Mouse (Mus musculus): ENCODE results near the gene Ppp1ca. TPM values are rescaled to one million over a fixed set of nuclear protein-coding genes. Genes with fewer than 3 reads are reported as not detected.
A peak's percentile ranks its signal among the peaks of the same experiment; 100 is the strongest.

The Ppp1ca gene
- 876 and 946 TPM in 2 replicates for polyA plus RNA-seq (2016; fragmentation: Nextera tagmentation; extraction: Ambion mirVana)

- DNase-seq (ENCODE audit: low spot score): peak; percentile 98
- H3K27me3 ChIP-seq (ENCODE audit: insufficient read depth, poor library complexity, severe bottlenecking): 0 out of 2 replicates have a peak, but pooled peaks cover 3% of the 10 kb centered on the region
- no peaks in the 10 kb centered on the region for H3K9me3 ChIP-seq
- peaks cover 54% of the 10 kb centered on the region for H3K4me1 ChIP-seq
- WGBS: 6% methylated on average over 45 of the region's 47 CpGs
- peak within 1 kb of the TSS; percentile 99 for H3K27ac ChIP-seq
- H3K36me3 ChIP-seq: peaks cover 36% of the 10 kb centered on the region
- H3K4me3 ChIP-seq: peak within 1 kb of the TSS; percentile 83
These were observed at the start of gene Ppp1ca for GRCm38 (mm10) chr19:4191528-4192250. Gene Ppp1ca, plus strand, starts transcription at chr19:4192065.

- WGBS: 85% methylated on average over 18 of the region's 18 CpGs
- no peak overlapping the region for H3K27ac ChIP-seq
- H3K9me3 ChIP-seq: no peaks in the 10 kb centered on the region
- no peaks in the 10 kb centered on the region for H3K36me3 ChIP-seq
- no peak overlapping the region for H3K4me3 ChIP-seq
- H3K27me3 ChIP-seq (ENCODE audit: insufficient read depth, poor library complexity, severe bottlenecking): peaks cover 10% of the 10 kb centered on the region
- no peak for DNase-seq (ENCODE audit: low spot score)
- H3K4me1 ChIP-seq: peaks cover 7% of the 10 kb centered on the region; the same call in 1 of the 2 replicates
These were observed 49.3 kb upstream of the Ppp1ca start for GRCm38 (mm10) chr19:4142416-4143173.

- Histone ChIP-seq H3K4me3 (no peak within 1 kb of the TSS), H3K36me3 (no peaks in the 10 kb centered on the region), H3K9me3 (no peaks in the 10 kb centered on the region), H3K27ac (no peak within 1 kb of the TSS), H3K27me3 (ENCODE audit: insufficient read depth, poor library complexity, severe bottlenecking) (peaks cover 10% of the 10 kb centered on the region), H3K4me1 (peaks cover 15% of the 10 kb centered on the region)
- no peak for DNase-seq (ENCODE audit: low spot score)
- WGBS: 80% methylated on average over 7 of the region's 7 CpGs
These were observed 48.1 kb upstream of the Ppp1ca start, which contains the start of gene Cabp4 for GRCm38 (mm10) chr19:4143759-4144268. Gene Cabp4, minus strand, starts transcription at chr19:4144033.

GRCm38 (mm10) chr19:4144550-4145498 lies 47.0 kb upstream of the Ppp1ca start:
- no peak for DNase-seq (ENCODE audit: low spot score)
- H3K27ac ChIP-seq: no peak overlapping the region
- no peak overlapping the region for H3K4me3 ChIP-seq
- 76% methylated on average over 16 of the region's 16 CpGs for WGBS
- H3K9me3 ChIP-seq: no peaks in the 10 kb centered on the region
- H3K27me3 ChIP-seq (ENCODE audit: insufficient read depth, poor library complexity, severe bottlenecking): peaks cover 7% of the 10 kb centered on the region; the same call in 1 of the 2 replicates
- peaks cover 22% of the 10 kb centered on the region for H3K4me1 ChIP-seq
- H3K36me3 ChIP-seq: peaks cover 2% of the 10 kb centered on the region; the same call in 1 of the 2 replicates

GRCm38 (mm10) chr19:4145936-4146335 lies 45.9 kb upstream of the Ppp1ca start:
- no peak overlapping the region for H3K27ac ChIP-seq
- 87% methylated on average over 5 of the region's 5 CpGs for WGBS

GRCm38 (mm10) chr19:4146366-4147021 lies 45.4 kb upstream of the Ppp1ca start:
- 56% methylated on average over 12 of the region's 12 CpGs for WGBS
- Histone ChIP-seq H3K27ac (no peak overlapping the region), H3K9me3 (no peaks in the 10 kb centered on the region), H3K4me1 (peaks cover 32% of the 10 kb centered on the region), H3K27me3 (ENCODE audit: insufficient read depth, poor library complexity, severe bottlenecking) (no peaks in the 10 kb centered on the region), H3K36me3 (peaks cover 19% of the 10 kb centered on the region), H3K4me3 (no peak overlapping the region)
- no peak for DNase-seq (ENCODE audit: low spot score)

More at GRCm38 (mm10) chr19:4145936-4146335, 45.9 kb upstream of the Ppp1ca start:
- Histone ChIP-seq H3K4me3 (no peak overlapping the region), H3K36me3 (peaks cover 13% of the 10 kb centered on the region), H3K4me1 (peaks cover 27% of the 10 kb centered on the region), H3K9me3 (no peaks in the 10 kb centered on the region), H3K27me3 (ENCODE audit: insufficient read depth, poor library complexity, severe bottlenecking) (no peaks in the 10 kb centered on the region)
- DNase-seq (ENCODE audit: low spot score): no peak

- Histone ChIP-seq H3K27ac (no peak overlapping the region), H3K36me3 (peaks cover 24% of the 10 kb centered on the region), H3K27me3 (ENCODE audit: insufficient read depth, poor library complexity, severe bottlenecking) (no peaks in the 10 kb centered on the region), H3K4me1 (peaks cover 37% of the 10 kb centered on the region), H3K4me3 (no peak overlapping the region), H3K9me3 (no peaks in the 10 kb centered on the region)
- no peak for DNase-seq (ENCODE audit: low spot score)
- WGBS: 53% methylated on average over 3 of the region's 3 CpGs
These were observed 44.9 kb upstream of the Ppp1ca start for GRCm38 (mm10) chr19:4147022-4147405.

- WGBS: 38% methylated on average over 9 of the region's 9 CpGs
- Histone ChIP-seq H3K36me3 (peaks cover 33% of the 10 kb centered on the region), H3K4me3 (peak overlapping the region; percentile 84), H3K27ac (peak overlapping the region; percentile 91), H3K4me1 (peaks cover 43% of the 10 kb centered on the region), H3K9me3 (no peaks in the 10 kb centered on the region), H3K27me3 (ENCODE audit: insufficient read depth, poor library complexity, severe bottlenecking) (no peaks in the 10 kb centered on the region)
- DNase-seq (ENCODE audit: low spot score): no peak
These were observed 43.9 kb upstream of the Ppp1ca start for GRCm38 (mm10) chr19:4147782-4148490.

GRCm38 (mm10) chr19:4148491-4148806 lies 43.4 kb upstream of the Ppp1ca start, which contains the start of gene Coro1b:
Gene Coro1b, plus strand, starts transcription at chr19:4148619.
- WGBS: under 1% methylated on average over 33 of the region's 33 CpGs
- Histone ChIP-seq H3K4me3 (peak within 1 kb of the TSS; percentile 84), H3K9me3 (no peaks in the 10 kb centered on the region), H3K27me3 (ENCODE audit: insufficient read depth, poor library complexity, severe bottlenecking) (no peaks in the 10 kb centered on the region), H3K27ac (peak within 1 kb of the TSS; percentile 91), H3K36me3 (peaks cover 38% of the 10 kb centered on the region), H3K4me1 (peaks cover 48% of the 10 kb centered on the region)
- peak; percentile 98 for DNase-seq (ENCODE audit: low spot score)

- H3K27ac ChIP-seq: peak overlapping the region; percentile 91
- peaks cover 41% of the 10 kb centered on the region for H3K36me3 ChIP-seq
- 3% methylated on average over 8 of the region's 8 CpGs for WGBS
- peak overlapping the region; percentile 84 for H3K4me3 ChIP-seq
- no peak for DNase-seq (ENCODE audit: low spot score)
- no peaks in the 10 kb centered on the region for H3K9me3 ChIP-seq
- peaks cover 48% of the 10 kb centered on the region for H3K4me1 ChIP-seq
- H3K27me3 ChIP-seq (ENCODE audit: insufficient read depth, poor library complexity, severe bottlenecking): no peaks in the 10 kb centered on the region
These were observed 43.0 kb upstream of the Ppp1ca start for GRCm38 (mm10) chr19:4148819-4149218.

GRCm38 (mm10) chr19:4149283-4149682 lies 42.6 kb upstream of the Ppp1ca start:
- H3K9me3 ChIP-seq: no peaks in the 10 kb centered on the region
- H3K27ac ChIP-seq: peak overlapping the region; percentile 91; the same call in 1 of the 2 replicates
- no peaks in the 10 kb centered on the region for H3K27me3 ChIP-seq (ENCODE audit: insufficient read depth, poor library complexity, severe bottlenecking)
- peaks cover 41% of the 10 kb centered on the region for H3K36me3 ChIP-seq
- DNase-seq (ENCODE audit: low spot score): no peak
- peak overlapping the region; percentile 84 for H3K4me3 ChIP-seq
- 86% methylated on average over 11 of the region's 11 CpGs for WGBS
- peaks cover 52% of the 10 kb centered on the region for H3K4me1 ChIP-seq

Measured in heart, embryonic 10.5 days (tissue).